9 mouse cellular contexts compared by ENCODE assay signal in genomic region chr17:67303326-67304099, GRCm38 (mm10). TPM values are rescaled to one million over a fixed set of nuclear protein-coding genes. Genes with fewer than 3 reads are reported as not detected.
A peak's percentile ranks its signal among the peaks of the same experiment; 100 is the strongest.
DNase-seq lines count a peak whose midpoint lies in the region; ATAC-seq and TF ChIP-seq lines count a peak whose summit lies in the region.
"Had no signal": no experiment of that assay in that cellular context is flagged by ENCODE, and none has a peak within 500 bp of the region (broad histone marks: within the 10 kb centered on the region; RNA-seq: fewer than 3 reads in every experiment).

No protein-coding gene starts in this region.

- WGBS in kidney, embryonic 15.5 days = 63% methylated on average over 18 of the region's 18 CpGs
- 45% methylated on average over 18 of the region's 18 CpGs for WGBS in forebrain, embryonic 15.5 days
- 64% methylated on average over 18 of the region's 18 CpGs for WGBS in kidney, embryonic 16.5 days
- 30% methylated on average over 18 of the region's 18 CpGs for WGBS in olfactory bulb, adult 2 months

- no peak overlapping the region for H3K27ac ChIP-seq in kidney, embryonic 15.5 days
- no peak overlapping the region for H3K27ac ChIP-seq in forebrain, embryonic 15.5 days (replicated peaks)
- 0 out of 2 replicates have a peak overlapping the region, but pooled peaks have one; percentile 24 for H3K27ac ChIP-seq in kidney, embryonic 16.5 days (ENCODE audit: low read length)
- peak overlapping the region; percentile 48 for H3K27ac ChIP-seq in olfactory bulb, adult 2 months (ENCODE audit: insufficient read depth, low read depth, low read length)

- no peak overlapping the region for H3K4me3 ChIP-seq in kidney, embryonic 15.5 days (replicated peaks)
- 0 out of 2 replicates have a peak overlapping the region, but pooled peaks have one; percentile 11 for H3K4me3 ChIP-seq in forebrain, embryonic 15.5 days
- no peak overlapping the region for H3K4me3 ChIP-seq in kidney, embryonic 16.5 days (ENCODE audit: low read length)
- peak overlapping the region; percentile 3; the same call in 1 of the 2 replicates for H3K4me3 ChIP-seq in olfactory bulb, adult 2 months (ENCODE audit: insufficient read depth, low read depth, low read length)
- H3K4me3 ChIP-seq: myocyte had no signal

- 0 out of 2 replicates have a peak, but pooled peaks cover 5% of the 10 kb centered on the region for H3K36me3 ChIP-seq in kidney, embryonic 15.5 days
- no peaks in the 10 kb centered on the region for H3K36me3 ChIP-seq in forebrain, embryonic 15.5 days
- no peaks in the 10 kb centered on the region for H3K36me3 ChIP-seq in kidney, embryonic 16.5 days (ENCODE audit: insufficient read depth, low read length)

- H3K4me2 ChIP-seq in kidney, embryonic 15.5 days = no peak overlapping the region
- H3K4me2 ChIP-seq in forebrain, embryonic 15.5 days (replicated peaks) = peak overlapping the region; percentile 28
- H3K4me2 ChIP-seq in kidney, embryonic 16.5 days (replicated peaks; ENCODE audit: low read depth, low read length) = 0 out of 2 replicates have a peak overlapping the region, but pooled peaks have one; percentile 27

- H3K4me1 ChIP-seq in kidney, embryonic 15.5 days = peaks cover 14% of the 10 kb centered on the region; the same call in 1 of the 2 replicates
- H3K4me1 ChIP-seq in forebrain, embryonic 15.5 days = peaks cover 19% of the 10 kb centered on the region
- H3K4me1 ChIP-seq in kidney, embryonic 16.5 days (ENCODE audit: insufficient read depth, low read length) = peaks cover 14% of the 10 kb centered on the region
- H3K4me1 ChIP-seq in olfactory bulb, adult 2 months (ENCODE audit: control insufficient read depth, insufficient read depth, low read length) = peaks cover 4% of the 10 kb centered on the region

- TF ChIP-seq POLR2A in olfactory bulb, adult 2 months (IDR thresholded peaks at IDR 0.05; ENCODE audit: insufficient read depth, low read depth, low read length) = no peak

- H3K9me3 ChIP-seq in kidney, embryonic 15.5 days (replicated peaks) = no peaks in the 10 kb centered on the region
- H3K9me3 ChIP-seq in forebrain, embryonic 15.5 days = no peaks in the 10 kb centered on the region
- peaks cover 6% of the 10 kb centered on the region; the same call in 1 of the 2 replicates for H3K9me3 ChIP-seq in kidney, embryonic 16.5 days (ENCODE audit: low read length)

- no peaks in the 10 kb centered on the region for H3K27me3 ChIP-seq in kidney, embryonic 15.5 days
- peaks cover 12% of the 10 kb centered on the region; the same call in 1 of the 2 replicates for H3K27me3 ChIP-seq in forebrain, embryonic 15.5 days
- H3K27me3 ChIP-seq in kidney, embryonic 16.5 days (ENCODE audit: insufficient read depth, low read length) = no peaks in the 10 kb centered on the region

- ATAC-seq in kidney, embryonic 15.5 days (replicated peaks; ENCODE audit: low FRiP score) = no peak; the same call in 1 of the 2 replicates
- 0 out of 2 replicates have a peak, but pooled peaks have one; percentile 32 for ATAC-seq in forebrain, embryonic 15.5 days (replicated peaks)
- peak; percentile 71; the same call in 1 of the 2 replicates for ATAC-seq in kidney, embryonic 16.5 days (ENCODE audit: low FRiP score, low TSS enrichment)

- DNase-seq in kidney, adult 18-20 months = peak; percentile 18
- no peak for DNase-seq in adrenal gland, adult 8-10 months
- no peak for DNase-seq in spleen, adult 12 weeks (ENCODE audit: low spot score)
- no peak for DNase-seq in urinary bladder, postnatal 36 days (ENCODE audit: low spot score in 2 of 2)

- H3K9ac ChIP-seq in kidney, embryonic 15.5 days = no peak overlapping the region
- H3K9ac ChIP-seq in forebrain, embryonic 15.5 days (replicated peaks) = no peak overlapping the region
- no peak overlapping the region for H3K9ac ChIP-seq in kidney, embryonic 16.5 days (replicated peaks; ENCODE audit: low read length)

- TF ChIP-seq CTCF in olfactory bulb, adult 2 months (IDR thresholded peaks at IDR 0.05; ENCODE audit: insufficient read depth, low read depth, low read length) = no peak

RNA-seq across cellular contexts. Expression of gene Ptprm, which starts 50.7 kb away (rescaled TPM):
- polyA plus RNA-seq in kidney, embryonic 15.5 days (2015; fragmentation: Nextera tagmentation; extraction: Ambion mirVana) = 18.7 and 18.9 TPM in 2 replicates
- 10.7 and 11.0 TPM in 2 replicates for polyA plus RNA-seq in forebrain, embryonic 15.5 days (2015; fragmentation: Nextera tagmentation; extraction: Ambion mirVana)
- polyA plus RNA-seq in kidney, embryonic 16.5 days (2015; fragmentation: Nextera tagmentation; extraction: Ambion mirVana) = 17.3 and 19.9 TPM in 2 replicates
- not detected in 2 replicates for polyA plus RNA-seq in olfactory bulb, adult 2 months (2012; ENCODE audit: insufficient read depth, insufficient read length, low replicate concordance, missing spikeins)
- 10 to 100 TPM; 24.4 to 35.1 (median 28.6) TPM for total RNA-seq in adrenal gland, adult 8-10 months (2022)

Comparison
In these comparisons a context has a peak if more than half of its experiments do, and no peak if none do; other contexts are left out.
1. H3K27ac ChIP-seq: peak in kidney, embryonic 16.5 days (single experiment) and olfactory bulb, adult 2 months (single experiment); none in kidney, embryonic 15.5 days (single experiment) and forebrain, embryonic 15.5 days (single experiment).
2. H3K4me3 ChIP-seq: peak in forebrain, embryonic 15.5 days (single experiment) and olfactory bulb, adult 2 months (single experiment); none in kidney, embryonic 15.5 days (single experiment) and kidney, embryonic 16.5 days (single experiment).